Mouse (Mus musculus): ENCODE results near the gene Cers6. TPM values are rescaled to one million over a fixed set of nuclear protein-coding genes. Genes with fewer than 3 reads are reported as not detected.

Gene Cers6
- polyA plus RNA-seq, 1 experiment: 21.1 TPM

DNA sequence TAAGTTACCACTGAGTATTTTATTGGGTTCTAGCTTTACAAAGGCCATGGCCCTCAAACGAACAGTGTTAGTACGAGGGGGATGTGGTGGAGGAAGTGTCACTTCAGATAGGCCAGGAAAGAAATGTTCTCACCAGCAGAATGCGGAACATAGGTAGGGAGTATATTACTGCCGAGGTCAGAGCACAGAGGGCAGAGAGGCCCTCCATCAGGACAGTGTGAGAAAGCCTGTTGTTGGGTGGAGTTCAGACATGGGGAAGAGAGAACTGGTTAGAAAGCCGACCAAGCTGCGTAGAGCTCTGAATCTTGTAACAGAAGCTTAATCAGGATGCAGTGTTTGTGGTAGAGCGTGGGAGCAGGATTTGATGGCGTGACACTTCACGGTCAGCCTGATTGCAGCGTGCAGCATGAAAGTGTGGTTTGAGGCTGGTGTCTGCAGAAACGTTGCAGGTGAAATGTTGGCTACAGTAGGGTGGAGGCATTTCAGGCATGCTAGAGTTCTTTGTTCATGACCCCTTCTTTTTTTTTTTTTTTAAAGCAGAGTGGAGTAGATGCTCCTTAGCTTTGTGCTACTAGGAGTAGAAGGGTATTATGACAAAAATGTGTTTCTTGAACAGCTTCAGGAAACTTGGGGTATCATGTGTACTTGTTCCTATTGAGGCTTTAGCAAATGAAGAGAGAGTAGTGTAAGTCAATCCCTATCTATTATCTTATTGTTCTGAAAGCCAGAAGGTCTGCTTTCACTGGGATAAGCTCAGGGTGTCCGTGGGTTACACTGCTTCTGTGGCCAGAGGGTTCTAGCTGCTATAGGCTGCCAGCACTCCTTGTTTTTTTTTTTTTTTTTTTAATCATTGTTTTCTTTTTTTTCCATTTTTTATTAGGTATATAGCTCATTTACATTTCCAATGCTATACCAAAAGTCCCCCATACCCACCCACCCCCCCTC lies 117.7 kb downstream of the Cers6 start:
- 20% methylated on average over 12 of the region's 12 CpGs for WGBS
- DNase-seq: no peak
- Histone ChIP-seq H3K36me3 (ENCODE audit: control insufficient read depth, insufficient read depth, low read length) (no peaks in the 10 kb centered on the region), H3K27me3 (ENCODE audit: control insufficient read depth, insufficient read depth, low read length) (no peaks in the 10 kb centered on the region), H3K27ac (ENCODE audit: control insufficient read depth, insufficient read depth, low read length) (no peak overlapping the region), H3K4me1 (replicated peaks; ENCODE audit: control insufficient read depth, insufficient read depth, low read length) (peaks cover 32% of the 10 kb centered on the region), H3K4me3 (ENCODE audit: control insufficient read depth, insufficient read depth, low read length) (no peak overlapping the region)
- no peak for TF ChIP-seq CTCF (IDR thresholded peaks at IDR 0.05; ENCODE audit: borderline replicate concordance, control insufficient read depth, extremely low read depth, insufficient read depth, low read length, poor library complexity)
- no peak for TF ChIP-seq POLR2A (IDR thresholded peaks at IDR 0.05; ENCODE audit: control insufficient read depth, extremely low read depth, insufficient read depth, low read length, poor library complexity)

DNA sequence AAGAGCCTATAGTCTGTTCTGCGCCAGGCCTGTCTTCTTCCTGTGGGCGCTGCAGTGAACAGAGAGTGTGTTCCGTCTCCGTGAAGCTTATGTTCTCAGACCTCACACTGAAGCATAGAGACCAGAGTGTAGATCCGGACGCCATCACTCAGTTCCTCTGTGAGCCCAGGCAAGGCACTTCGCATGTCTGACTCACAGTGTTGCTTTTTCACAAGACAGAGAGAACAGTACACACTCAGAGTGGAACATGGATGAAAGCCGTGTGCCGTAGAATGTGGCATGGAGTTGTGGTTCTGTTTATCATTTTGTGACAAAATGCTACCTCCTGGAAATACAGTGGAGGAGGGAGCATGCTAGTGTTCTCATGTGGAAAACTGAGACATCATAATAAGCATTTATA lies 120.1 kb downstream of the Cers6 start:
- Histone ChIP-seq H3K4me1 (replicated peaks; ENCODE audit: control insufficient read depth, insufficient read depth, low read length) (peaks cover 28% of the 10 kb centered on the region), H3K36me3 (ENCODE audit: control insufficient read depth, insufficient read depth, low read length) (no peaks in the 10 kb centered on the region), H3K4me3 (ENCODE audit: control insufficient read depth, insufficient read depth, low read length) (no peak overlapping the region), H3K27ac (ENCODE audit: control insufficient read depth, insufficient read depth, low read length) (no peak overlapping the region), H3K27me3 (ENCODE audit: control insufficient read depth, insufficient read depth, low read length) (no peaks in the 10 kb centered on the region)
- 84% methylated on average over 9 of the region's 9 CpGs for WGBS
- no peak for TF ChIP-seq CTCF (IDR thresholded peaks at IDR 0.05; ENCODE audit: borderline replicate concordance, control insufficient read depth, extremely low read depth, insufficient read depth, low read length, poor library complexity)
- TF ChIP-seq POLR2A (IDR thresholded peaks at IDR 0.05; ENCODE audit: control insufficient read depth, extremely low read depth, insufficient read depth, low read length, poor library complexity): no peak
- no peak for DNase-seq

DNA sequence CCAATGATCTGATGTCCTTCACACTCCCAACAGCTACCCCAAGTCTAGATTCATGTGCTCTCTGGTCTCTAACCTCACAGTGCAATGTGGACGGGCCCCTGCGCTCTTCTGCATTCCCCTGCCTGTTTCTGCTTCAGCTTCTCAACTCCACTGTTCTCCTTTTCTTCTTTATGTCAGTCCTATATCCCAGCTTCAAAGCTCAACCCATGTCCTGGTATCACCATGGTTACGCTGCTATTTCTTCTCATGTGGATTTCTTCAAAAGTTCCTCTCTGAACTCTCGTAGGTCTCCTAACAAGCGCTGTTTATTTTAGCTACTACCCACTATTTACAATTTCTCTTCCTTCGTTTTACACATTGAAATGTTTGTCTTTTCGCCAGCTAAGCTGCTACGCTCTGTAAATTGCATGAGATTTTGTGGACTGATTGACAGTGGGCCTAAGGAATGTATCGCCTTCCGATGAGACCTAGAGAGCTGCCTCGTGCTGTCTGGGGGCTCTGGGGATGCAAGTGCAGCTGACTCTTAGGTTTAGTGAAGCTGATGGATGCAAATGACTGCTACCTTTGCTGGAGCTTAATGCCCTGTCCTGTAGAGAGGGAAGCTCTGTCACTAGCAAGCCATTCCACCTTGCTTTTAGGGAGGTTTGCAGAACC lies 120.6 kb downstream of the Cers6 start:
- H3K4me1 ChIP-seq (replicated peaks; ENCODE audit: control insufficient read depth, insufficient read depth, low read length): peaks cover 26% of the 10 kb centered on the region
- H3K27ac ChIP-seq (ENCODE audit: control insufficient read depth, insufficient read depth, low read length): no peak overlapping the region
- H3K27me3 ChIP-seq (ENCODE audit: control insufficient read depth, insufficient read depth, low read length): no peaks in the 10 kb centered on the region
- TF ChIP-seq CTCF (IDR thresholded peaks at IDR 0.05; ENCODE audit: borderline replicate concordance, control insufficient read depth, extremely low read depth, insufficient read depth, low read length, poor library complexity) (no peak), POLR2A (IDR thresholded peaks at IDR 0.05; ENCODE audit: control insufficient read depth, extremely low read depth, insufficient read depth, low read length, poor library complexity) (no peak)
- H3K4me3 ChIP-seq (ENCODE audit: control insufficient read depth, insufficient read depth, low read length): no peak overlapping the region
- DNase-seq: no peak
- WGBS: 51% methylated on average over 11 of the region's 11 CpGs
- no peaks in the 10 kb centered on the region for H3K36me3 ChIP-seq (ENCODE audit: control insufficient read depth, insufficient read depth, low read length)

DNA sequence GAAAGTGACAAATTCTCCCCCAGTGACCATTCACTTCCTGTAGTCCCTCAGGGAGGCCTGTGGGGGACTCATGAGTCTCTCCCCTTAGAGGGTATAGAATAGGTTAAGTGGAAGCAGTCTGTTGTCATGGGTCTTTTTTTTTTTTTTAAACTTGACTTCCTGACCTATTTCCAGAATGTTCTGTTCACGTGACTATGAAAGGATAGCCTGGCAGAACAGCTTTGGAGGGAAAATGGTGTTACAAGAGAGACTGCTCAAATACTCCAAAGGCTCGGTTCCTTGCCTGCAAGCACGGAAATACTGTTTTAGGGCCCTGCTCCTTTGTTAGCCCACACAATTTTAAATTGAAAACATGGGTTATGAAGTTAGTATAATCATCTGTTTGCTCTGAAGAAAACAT lies 121.7 kb downstream of the Cers6 start:
- 84% methylated on average over 3 of the region's 3 CpGs for WGBS
- no peak overlapping the region for H3K27ac ChIP-seq (ENCODE audit: control insufficient read depth, insufficient read depth, low read length)
- no peak for DNase-seq
- peaks cover 26% of the 10 kb centered on the region for H3K4me1 ChIP-seq (replicated peaks; ENCODE audit: control insufficient read depth, insufficient read depth, low read length)
- H3K36me3 ChIP-seq (ENCODE audit: control insufficient read depth, insufficient read depth, low read length): no peaks in the 10 kb centered on the region
- H3K4me3 ChIP-seq (ENCODE audit: control insufficient read depth, insufficient read depth, low read length): no peak overlapping the region
- no peaks in the 10 kb centered on the region for H3K27me3 ChIP-seq (ENCODE audit: control insufficient read depth, insufficient read depth, low read length)
- TF ChIP-seq CTCF (IDR thresholded peaks at IDR 0.05; ENCODE audit: borderline replicate concordance, control insufficient read depth, extremely low read depth, insufficient read depth, low read length, poor library complexity): no peak
- TF ChIP-seq POLR2A (IDR thresholded peaks at IDR 0.05; ENCODE audit: control insufficient read depth, extremely low read depth, insufficient read depth, low read length, poor library complexity): no peak

DNA sequence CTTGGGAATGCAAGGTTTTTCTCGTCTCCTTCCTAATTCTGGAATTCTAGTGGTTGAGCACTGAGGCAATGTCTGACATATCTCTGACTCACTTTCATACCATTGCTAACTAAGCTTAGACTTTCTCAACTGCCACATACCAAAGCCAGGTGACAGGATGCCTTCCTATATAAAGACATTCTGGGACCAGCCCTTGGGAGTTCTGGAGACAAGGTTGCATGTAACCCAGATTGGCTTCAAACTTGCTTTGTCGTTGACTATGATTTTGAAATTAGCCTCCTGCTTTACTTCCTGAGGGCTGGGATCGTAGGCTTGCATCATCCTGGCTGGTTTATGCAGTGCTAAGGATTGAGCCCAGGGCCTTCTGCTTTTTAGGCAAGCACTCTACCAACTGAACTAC lies 122.2 kb downstream of the Cers6 start:
- H3K36me3 ChIP-seq (ENCODE audit: control insufficient read depth, insufficient read depth, low read length): no peaks in the 10 kb centered on the region
- H3K4me1 ChIP-seq (replicated peaks; ENCODE audit: control insufficient read depth, insufficient read depth, low read length): peaks cover 26% of the 10 kb centered on the region
- H3K4me3 ChIP-seq (ENCODE audit: control insufficient read depth, insufficient read depth, low read length): no peak overlapping the region
- no peak for TF ChIP-seq POLR2A (IDR thresholded peaks at IDR 0.05; ENCODE audit: control insufficient read depth, extremely low read depth, insufficient read depth, low read length, poor library complexity)
- TF ChIP-seq CTCF (IDR thresholded peaks at IDR 0.05; ENCODE audit: borderline replicate concordance, control insufficient read depth, extremely low read depth, insufficient read depth, low read length, poor library complexity): no peak
- H3K27me3 ChIP-seq (ENCODE audit: control insufficient read depth, insufficient read depth, low read length): no peaks in the 10 kb centered on the region
- no peak for DNase-seq
- 95% methylated on average over 3 of the region's 3 CpGs for WGBS
- H3K27ac ChIP-seq (ENCODE audit: control insufficient read depth, insufficient read depth, low read length): no peak overlapping the region

DNA sequence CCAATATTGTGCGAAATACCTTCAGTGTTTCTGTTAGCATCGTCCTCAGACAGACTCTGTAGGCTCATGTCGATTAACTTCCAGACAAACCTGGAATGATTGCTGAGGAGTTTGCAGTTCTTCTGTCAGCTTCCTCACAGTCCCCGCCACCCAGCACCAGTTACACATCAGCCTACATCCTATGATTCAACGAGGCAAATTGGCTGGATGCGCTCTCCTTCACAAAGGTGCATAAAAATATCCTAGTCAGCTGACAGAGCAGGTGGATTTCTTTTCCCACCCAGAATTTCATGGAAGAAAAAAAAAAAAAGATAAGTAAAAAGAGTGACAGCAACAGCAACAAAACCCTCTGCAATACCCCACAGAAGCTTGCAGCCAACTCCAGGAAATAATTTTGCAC lies 127.9 kb downstream of the Cers6 start:
- DNase-seq: no peak
- no peaks in the 10 kb centered on the region for H3K4me1 ChIP-seq (replicated peaks; ENCODE audit: control insufficient read depth, insufficient read depth, low read length)
- no peaks in the 10 kb centered on the region for H3K36me3 ChIP-seq (ENCODE audit: control insufficient read depth, insufficient read depth, low read length)
- no peak overlapping the region for H3K27ac ChIP-seq (ENCODE audit: control insufficient read depth, insufficient read depth, low read length)
- TF ChIP-seq POLR2A (IDR thresholded peaks at IDR 0.05; ENCODE audit: control insufficient read depth, extremely low read depth, insufficient read depth, low read length, poor library complexity): no peak
- TF ChIP-seq CTCF (IDR thresholded peaks at IDR 0.05; ENCODE audit: borderline replicate concordance, control insufficient read depth, extremely low read depth, insufficient read depth, low read length, poor library complexity): no peak
- WGBS: 95% methylated on average over 6 of the region's 6 CpGs
- no peak overlapping the region for H3K4me3 ChIP-seq (ENCODE audit: control insufficient read depth, insufficient read depth, low read length)
- no peaks in the 10 kb centered on the region for H3K27me3 ChIP-seq (ENCODE audit: control insufficient read depth, insufficient read depth, low read length)
